Mouse (Mus musculus) testis, postnatal 14 days (tissue): ENCODE data around the gene Trim12a.
A peak's percentile ranks its signal among the peaks of the same experiment; 100 is the strongest.
"Not testable (repeated sequence)": the region's sequence is repeated elsewhere in the genome, so short reads cannot be mapped to it uniquely, and the experiment has no call there.

Experiments used
- DNase-seq: peaks from one replicate; pipeline ENCODE4 v3.0.0; 2021; ENCODE audit warnings: low spot score

Gene Trim12a

DNA sequence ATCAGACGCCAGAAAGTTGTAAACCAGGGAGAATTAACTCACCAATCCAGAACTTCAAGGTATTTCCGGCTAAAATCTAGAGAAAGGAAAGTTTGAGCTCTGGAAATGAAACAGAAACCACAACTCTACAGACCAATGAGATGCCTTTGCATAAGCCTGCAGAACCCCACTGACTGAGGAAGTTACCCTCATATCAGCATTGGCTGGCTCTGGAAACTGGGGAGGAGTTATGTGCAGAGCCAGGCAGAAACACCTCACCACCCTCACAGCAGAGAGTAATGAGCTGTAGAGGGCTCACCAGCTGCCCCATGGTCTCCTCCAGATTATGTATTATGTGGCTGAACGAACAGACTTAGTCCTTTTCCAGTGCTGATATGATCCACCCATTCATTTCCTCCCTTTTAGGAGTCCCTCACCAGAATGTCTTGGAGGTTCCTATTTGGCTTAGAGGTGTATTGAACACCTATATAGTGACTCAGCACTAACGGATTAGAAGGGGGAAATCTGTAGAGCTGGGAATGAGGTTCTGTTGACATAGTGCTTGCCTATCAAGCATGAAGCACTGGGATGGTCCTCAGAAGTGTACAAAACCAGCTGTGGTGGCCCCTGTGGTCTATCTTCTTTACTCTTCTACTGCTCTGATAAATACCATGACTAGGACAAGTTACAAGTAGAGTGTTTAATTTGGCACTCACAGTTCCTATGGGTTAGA lies at the start of gene Trim12a:
Gene Trim12a (minus strand): TSS at position 98 of the 712 bp plus-strand sequence.
- not testable (repeated sequence) for DNase-seq

DNA sequence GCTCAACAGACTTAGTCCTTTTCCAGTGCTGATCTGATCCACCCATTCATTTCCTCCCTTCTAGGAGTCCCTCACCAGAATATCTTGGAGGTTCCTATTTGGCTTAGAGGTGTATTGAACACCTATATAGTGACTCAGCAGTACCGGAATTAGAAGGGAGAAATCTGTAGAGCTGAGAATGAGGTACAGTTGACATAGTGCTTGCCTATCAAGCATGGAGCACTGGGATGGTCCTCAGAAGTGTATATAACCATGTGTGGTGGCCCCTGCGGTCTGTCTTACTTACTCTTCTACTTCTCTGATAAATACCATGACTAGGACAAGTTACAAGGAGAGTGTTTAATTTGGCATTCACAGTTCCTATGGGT lies 38.3 kb upstream of the Trim12a start:
- DNase-seq = no peak

DNA sequence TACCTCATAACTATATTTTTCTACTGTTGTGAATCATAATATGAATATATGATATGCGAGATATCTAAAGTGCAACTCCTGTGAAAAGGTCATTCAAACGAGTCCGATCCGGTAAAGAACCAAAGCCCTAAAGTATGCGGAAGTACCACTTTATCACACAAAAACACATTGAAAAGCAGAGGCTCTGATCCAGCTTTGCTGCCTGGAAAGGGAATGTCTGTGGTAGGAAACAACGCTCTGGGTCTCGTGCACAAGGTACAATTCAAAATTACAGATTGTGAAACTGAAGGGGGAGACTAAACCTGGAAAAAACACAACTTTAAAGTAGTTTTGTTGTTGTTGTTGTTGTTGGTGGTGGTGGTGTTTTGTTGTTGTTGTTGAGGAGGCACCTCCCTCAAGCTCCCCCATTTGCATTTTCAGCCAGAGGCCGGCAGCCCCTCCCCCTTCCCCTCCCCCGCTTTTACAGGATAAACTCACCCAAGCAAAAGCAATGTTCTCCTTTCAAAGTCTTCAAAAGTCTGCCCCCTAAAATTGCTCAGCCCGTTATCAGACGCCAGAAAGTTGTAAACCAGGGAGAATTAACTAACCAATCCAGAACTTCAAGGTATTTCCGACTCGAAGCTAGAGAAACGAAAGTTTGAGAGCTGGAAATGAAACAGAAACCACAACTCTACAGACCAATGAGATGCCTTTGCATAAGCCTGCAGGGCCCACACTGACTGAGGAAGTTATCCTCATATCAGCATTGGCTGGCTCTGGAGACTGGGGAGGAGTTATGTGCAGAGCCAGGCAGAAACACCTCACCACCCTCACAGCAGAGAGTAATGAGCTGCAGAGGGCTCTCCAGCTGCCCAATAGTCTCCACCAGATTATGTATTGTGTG lies 37.7 kb upstream of the Trim12a start, which contains the start of gene Trim12c:
Gene Trim12c (minus strand): TSS at position 646 of the 883 bp plus-strand sequence.
- peak; percentile 71 for DNase-seq

DNA sequence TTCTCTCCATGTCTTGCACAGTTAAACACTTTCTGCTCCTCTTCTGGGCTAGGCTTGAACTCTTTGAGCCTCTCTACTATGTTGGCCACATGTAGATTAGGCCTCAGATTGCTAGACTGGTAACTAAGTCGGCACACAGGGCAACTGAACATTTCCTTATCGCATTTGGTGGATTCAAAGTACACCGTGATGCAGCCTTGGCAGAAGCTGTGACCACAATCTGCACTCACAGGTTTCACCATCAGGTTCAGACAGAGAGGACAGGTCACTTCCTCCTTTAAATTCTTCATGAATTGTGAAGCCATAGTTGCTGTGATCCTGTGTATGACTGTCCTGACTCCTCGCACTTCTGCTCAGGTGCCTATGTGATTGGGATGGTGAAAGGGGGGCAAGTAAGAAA lies 32.8 kb upstream of the Trim12a start:
- not testable (repeated sequence) for DNase-seq

DNA sequence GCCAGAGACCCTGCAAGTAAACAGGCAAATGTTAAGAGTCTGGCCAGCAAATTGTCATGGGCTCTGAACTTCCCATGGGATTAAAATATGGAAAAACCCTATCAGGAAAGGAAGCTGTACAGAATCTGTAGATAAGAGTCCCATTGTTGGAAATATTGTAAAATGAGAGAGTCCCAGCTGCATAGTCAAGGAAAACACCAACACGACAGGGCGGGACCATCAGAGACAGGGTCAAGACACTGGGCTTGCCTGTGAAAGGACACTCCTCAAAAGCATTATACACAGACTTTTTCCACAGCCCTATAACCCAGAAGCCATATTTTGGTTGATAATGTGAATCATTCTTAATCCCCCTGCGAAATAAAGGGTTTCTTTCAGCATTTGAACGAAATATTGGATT lies 25.5 kb upstream of the Trim12a start:
- not testable (repeated sequence) for DNase-seq

DNA sequence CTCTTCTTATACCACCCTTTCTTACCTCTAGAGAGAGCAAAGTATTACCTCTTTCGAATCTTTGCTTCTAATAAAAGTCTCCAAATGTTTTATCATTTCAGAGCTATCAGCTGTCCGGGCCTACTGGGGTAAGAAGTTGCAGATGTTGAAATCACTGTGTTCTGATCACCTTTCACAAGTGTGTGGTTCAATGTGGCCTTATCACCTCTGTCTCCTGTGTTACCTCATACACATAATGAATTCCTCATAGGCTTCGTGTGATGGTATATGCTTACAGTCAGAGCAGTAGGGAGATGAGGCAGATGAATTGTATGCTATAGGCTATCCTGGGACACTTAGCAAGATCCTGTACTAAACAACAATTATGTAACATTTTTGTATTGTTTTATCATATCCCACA lies 20.3 kb upstream of the Trim12a start:
- not testable (repeated sequence) for DNase-seq

DNA sequence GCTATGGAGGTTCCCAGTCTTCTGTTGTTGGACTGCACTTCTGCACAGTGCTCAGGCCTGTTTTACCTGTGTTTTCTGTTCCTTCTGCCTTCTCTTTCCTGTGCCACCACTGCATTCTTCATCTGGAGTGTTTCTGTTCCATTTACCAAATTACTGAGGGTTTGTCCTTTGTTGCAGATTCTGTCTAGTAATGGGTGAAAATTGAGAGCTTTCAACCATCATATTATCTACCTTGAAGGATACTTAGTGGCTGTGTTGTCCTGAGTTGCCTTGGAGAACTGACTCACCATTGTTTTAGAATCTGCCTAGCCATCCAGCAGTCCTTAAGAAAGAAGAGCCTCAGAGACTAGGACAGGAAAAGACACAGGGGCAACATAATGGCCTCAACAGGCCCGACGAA lies 13.9 kb upstream of the Trim12a start, which contains the start of gene Trim34b:
Gene Trim34b (plus strand): TSS at position 301 of the 400 bp plus-strand sequence.
- not testable (repeated sequence) for DNase-seq

DNA sequence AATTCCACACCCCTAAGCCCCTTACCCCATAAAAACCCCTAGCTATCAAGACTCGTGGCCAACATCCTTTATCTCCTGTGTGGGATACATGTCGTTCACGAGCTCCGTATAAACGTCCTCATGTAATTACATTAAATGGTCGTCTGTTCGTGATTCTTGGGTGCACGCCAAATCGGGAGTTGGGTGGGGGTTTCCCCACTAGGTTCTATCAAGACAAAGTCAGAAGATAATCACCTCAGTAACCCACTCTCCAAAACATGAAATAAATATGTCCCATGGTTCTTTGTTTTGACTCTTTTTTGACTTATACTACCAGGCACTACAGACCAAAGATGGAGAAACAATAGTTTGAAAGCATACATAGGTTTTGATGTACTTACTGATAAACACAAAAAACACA lies 6.8 kb upstream of the Trim12a start:
- no peak for DNase-seq

DNA sequence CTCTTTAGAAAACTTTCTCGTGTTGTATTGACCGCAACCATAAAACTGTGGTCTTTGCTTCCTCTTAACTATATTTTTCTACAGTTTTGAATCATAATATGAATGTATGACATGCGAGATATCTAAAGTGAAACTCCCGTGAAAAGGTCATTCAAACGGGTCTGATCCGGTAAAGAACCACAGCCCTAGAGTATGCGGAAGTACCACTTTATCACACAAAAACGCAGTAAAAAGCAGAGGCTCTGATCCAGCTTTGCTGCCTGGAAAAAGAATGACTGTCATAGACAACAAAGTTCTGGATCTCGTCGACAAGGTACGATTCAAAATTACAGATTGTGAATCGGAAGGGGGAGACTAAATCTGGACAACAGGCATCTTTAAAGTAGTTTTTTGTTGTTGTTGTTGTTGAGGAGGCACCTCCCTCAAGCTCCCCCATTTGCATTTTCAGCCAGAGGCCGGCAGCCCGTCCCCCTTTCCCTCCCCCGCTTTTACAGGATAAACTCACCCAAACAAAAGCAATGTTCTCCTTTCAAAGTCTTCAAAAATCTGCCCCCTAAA lies 391 bp downstream of the Trim12a start:
- DNase-seq = no peak

DNA sequence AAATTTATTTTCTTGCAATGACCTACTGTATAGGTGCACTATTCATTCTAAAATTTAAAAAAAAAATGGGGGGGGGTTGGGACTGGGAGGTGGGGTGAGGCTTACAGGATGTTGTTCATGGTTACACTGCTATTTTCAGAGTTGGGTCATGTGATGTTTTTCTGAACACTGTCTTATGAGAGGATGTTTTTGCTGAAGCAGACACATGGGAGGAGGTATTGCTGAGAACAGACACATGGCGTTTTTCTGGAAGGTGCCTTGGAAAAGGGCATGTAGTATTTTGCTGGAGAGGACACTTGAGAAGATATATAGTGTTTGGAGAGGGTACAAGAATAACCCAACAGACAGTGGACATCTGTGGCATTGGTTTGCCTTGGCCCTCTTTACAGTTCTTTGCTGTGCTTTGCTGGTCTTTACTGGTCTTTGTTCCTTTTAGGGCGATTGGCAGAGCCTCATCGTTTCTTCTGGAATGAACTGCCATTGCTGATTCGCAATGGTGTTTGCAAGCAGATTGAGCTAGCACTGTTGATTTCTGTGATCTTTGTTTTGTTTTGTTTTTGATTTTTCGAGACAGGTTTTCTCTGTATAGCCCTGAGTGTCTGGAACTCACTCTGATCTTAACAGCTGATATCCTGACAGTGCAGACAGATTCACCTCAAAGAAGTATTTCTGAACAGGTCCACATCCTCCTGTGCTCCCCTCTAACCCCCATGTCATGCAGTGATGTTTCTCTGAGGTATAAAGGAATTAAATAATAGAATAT lies 23.4 kb downstream of the Trim12a start:
- no peak for DNase-seq

DNA sequence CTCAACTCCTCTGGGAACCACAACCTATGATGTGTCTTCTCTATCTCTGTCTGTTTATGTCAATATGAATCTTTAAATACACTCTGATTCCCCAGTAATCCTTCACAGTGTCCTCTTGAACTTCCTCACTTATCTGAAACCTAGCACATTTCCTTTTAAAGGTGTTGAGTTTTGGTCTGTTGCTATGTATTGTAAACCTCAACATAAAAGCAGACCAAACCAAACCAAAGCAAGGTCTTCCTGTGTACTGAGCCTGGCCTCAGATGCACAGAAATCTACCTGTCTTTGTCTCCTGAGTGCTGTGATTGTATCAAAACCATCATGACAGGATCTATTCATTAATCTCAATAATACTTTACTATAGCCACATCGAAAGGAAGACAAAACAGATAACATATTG lies 24.6 kb downstream of the Trim12a start:
- DNase-seq = no peak

DNA sequence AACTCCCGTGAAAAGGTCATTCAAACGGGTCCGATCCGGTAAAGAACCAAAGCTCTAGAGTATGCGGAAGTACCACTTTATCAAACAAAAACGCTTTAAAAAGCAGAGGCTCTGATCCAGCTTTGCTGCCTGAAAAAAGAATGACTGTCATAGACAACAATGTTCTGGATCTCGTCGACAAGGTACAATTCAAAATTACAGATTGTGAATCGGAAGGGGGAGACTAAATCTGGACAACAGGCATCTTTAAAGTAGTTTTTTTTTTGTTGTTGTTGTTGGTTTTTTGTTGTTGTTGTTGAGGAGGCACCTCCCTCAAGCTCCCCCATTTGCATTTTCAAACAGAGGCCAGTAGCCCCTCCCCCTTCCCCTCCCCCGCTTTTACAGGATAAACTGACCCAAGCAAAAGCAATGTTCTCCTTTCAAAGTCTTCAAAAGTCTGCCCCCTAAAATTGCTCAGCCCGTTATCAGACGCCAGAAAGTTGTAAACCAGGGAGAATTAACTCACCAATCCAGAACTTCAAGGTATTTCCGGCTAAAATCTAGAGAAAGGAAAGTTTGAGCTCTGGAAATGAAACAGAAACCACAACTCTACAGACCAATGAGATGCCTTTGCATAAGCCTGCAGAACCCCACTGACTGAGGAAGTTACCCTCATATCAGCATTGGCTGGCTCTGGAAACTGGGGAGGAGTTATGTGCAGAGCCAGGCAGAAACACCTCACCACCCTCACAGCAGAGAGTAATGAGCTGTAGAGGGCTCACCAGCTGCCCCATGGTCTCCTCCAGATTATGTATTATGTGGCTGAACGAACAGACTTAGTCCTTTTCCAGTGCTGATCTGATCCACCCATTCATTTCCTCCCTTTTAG lies 27.5 kb downstream of the Trim12a start, which contains the start of gene Trim5:
Gene Trim5 (minus strand): TSS at position 519 of the 868 bp plus-strand sequence.
- not testable (repeated sequence) for DNase-seq

DNA sequence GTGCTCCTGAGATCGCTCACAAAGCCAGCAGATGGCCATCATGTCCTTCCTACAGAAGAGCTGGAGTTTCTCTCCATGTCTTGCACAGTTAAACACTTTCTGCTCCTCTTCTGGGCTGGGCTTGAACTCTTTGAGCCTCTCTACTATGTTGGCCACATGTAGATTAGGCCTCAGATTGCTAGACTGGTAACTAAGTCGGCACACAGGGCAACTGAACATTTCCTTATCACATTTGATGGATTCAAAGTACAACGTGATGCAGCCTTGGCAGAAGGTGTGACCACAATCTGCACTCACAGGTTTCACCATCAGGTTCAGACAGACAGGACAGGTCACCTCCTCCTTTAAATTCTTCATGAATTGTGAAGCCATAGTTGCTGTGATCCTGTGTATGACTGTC lies 35.9 kb downstream of the Trim12a start:
- not testable (repeated sequence) for DNase-seq

DNA sequence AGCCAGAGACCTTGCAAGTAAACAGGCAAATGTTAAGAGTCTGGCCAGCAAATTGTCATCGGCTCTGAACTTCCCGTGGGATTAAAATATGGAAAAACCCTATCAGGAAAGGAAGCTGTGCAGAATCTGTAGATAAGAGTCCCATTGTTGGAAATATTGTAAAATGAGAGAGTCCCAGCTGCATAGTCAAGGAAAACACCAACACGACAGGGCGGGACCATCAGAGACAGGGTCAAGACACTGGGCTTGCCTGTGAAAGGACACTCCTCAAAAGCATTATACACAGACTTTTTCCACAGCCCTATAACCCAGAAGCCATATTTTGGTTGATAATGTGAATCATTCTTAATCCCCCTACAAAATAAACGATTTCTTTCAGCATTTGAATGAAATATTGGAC lies 49.9 kb downstream of the Trim12a start:
- DNase-seq = not testable (repeated sequence)

DNA sequence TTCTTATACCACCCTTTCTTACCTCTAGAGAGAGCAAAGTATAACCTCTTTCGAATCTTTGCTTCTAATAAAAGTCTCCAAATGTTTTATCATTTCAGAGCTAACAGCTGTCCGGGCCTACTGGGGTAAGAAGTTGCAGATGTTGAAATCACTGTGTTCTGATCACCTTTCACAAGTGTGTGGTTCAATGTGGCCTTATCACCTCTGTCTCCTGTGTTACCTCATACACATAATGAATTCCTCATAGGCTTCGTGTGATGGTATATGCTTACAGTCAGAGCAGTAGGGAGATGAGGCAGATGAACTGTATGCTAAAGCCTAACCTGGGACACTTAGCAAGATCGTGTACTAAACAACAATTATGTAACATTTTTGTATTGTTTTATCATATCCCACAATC lies 54.9 kb downstream of the Trim12a start:
- not testable (repeated sequence) for DNase-seq
